Mouse (Mus musculus) yolk sac, embryonic 10.5 days (tissue): ENCODE data around the gene Bst1.

ENCODE experiments used
- DNase-seq: peaks from one replicate; pipeline ENCODE4 v3.0.0-alpha.2; 2017; ENCODE audit warnings: low spot score

The Bst1 gene

DNA sequence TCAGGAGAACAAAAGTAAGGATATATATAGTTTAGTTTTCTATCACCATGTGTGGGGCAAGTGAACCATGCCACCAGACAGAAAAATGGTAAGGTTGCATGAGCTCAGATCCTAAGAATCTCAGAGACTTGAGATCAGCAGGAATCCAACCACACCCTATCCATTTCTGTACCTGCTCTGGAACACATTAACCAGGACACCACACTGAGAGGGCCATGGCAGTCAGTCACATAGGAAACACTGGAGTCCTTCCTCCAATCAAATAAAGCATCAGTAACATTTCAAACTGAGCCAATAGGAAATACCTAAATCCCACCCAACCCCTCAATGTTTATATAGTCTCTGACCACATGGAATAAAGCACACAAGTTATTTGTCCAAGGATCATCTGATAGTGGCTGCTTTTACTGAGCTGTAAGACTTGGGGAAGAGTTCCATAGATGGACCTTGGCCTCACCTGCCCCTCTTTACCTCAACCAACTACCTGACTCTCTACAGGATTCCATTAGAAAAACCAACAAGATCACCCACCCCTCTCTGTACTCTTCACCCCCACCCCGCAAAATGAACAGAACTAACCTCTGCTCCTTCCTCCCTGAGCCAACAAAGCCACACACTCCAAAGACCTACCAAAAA, 8.1 kb upstream of the Bst1 start:
- peak; percentile 82 for DNase-seq

DNA sequence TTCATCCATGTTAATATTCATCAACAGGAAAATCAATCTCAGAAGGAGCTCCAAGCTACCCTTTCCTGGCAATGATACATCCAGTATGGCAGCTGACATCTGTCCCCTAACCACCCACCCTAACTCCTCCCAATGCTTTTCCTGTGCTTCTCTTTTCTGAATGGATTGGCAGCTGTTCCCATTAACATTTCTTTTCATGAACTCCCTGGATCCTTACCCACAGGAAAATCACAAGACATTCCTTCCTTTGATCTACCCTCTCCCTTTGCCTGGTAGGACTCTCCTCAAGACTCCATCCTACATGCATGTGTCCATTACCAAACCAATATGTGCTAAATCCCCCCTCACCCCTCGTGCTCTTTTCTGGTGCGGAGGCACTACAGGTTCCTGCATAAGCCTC, 4.1 kb upstream of the Bst1 start:
- DNase-seq: no peak

DNA sequence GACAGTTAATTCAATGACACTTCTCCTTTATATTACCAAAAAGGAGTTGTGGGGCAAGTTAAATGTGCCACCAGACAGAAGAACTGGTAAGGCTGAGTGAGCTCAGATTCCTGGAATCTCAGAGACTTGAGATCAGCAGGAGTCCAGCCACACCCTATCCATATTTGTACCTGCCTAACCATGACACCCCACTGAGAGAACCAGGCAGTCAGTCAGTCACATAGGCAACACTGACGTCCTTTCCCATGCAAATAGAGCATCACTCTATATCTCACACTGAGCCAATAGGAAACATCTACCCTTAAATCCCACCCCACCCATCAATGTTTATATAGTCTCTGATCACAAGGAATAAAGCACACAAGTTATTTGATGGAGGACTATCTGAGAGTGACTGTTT, 2.9 kb upstream of the Bst1 start:
- no peak for DNase-seq

DNA sequence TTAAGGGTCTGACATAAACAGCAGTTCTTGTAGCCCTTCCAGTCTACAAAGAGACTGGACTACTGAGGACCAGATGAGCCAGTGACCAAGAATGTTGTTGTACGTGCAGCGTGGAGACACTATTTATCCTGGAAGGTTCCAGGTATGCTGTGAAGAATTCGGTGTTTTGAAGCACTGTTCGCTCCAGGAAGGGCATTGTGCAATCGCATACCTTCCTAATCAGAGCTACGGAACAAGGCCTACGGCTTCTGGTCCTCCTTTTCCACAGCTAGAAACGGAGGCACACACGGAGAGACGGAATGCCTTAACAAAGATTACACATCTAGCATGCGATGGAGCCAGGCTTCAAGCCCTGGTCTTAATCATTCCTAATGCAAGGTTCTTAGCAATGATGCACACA, 2.1 kb downstream of the Bst1 start:
- peak; percentile 69 for DNase-seq

DNA sequence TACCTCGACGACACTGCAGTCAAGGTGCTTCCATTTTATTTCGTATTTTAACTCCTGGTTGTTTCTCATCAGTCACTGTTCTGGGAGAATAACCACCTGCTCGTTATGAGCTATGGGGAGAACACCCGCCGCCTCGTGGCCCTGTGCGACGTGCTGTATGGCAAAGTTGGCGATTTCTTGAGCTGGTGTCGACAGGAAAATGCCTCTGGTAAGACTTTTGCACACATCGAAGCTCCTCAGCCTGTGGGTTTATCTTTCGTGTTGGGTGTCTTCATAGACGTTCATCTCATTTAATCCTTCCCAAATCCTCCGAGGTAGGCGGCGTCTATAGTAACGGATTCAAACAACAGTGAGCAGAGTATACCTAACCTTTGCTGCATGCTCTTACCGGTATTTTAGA, 2.9 kb downstream of the Bst1 start, which contains the start of gene Fbxl5:
Gene Fbxl5 (minus strand): TSS at position 101 of the 400 bp plus-strand sequence.
- no peak for DNase-seq

DNA sequence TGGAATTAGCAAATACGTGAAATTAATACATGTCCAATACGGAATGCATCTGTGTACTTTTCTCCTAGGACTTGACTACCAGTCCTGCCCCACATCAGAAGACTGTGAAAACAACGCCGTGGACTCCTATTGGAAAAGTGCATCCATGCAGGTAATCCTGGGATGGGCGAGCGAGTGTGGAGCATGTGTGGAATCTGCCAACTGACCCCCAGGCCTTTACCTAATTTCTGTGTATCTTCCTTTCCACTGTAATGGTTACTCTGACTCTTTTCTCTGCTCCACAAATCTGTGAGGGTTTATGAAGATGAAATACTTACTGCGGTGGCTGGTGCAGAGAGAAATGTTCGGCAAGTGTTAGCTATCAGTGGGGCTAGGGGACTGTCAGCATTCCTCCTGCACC, 3.5 kb downstream of the Bst1 start:
- no peak for DNase-seq

DNA sequence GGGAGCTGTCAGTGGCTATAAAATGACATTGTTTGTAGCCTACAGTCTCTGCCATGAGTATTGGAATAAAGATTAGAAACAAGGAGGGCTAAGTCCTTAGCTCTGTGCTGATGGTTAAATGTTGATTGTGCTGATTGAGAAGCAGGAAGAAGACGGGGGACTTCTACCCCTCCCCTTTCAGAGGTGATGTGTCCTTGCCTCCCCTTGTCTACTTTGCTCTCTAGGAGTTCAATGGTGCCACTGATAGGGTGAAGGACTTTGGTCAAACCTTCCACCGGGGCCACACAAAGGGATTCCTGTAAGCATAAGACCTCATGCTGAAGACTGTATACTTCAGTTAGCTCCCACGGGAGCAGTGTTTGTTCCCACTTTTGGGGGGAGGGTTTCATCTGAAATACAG, 4.1 kb downstream of the Bst1 start:
- peak; percentile 59 for DNase-seq

DNA sequence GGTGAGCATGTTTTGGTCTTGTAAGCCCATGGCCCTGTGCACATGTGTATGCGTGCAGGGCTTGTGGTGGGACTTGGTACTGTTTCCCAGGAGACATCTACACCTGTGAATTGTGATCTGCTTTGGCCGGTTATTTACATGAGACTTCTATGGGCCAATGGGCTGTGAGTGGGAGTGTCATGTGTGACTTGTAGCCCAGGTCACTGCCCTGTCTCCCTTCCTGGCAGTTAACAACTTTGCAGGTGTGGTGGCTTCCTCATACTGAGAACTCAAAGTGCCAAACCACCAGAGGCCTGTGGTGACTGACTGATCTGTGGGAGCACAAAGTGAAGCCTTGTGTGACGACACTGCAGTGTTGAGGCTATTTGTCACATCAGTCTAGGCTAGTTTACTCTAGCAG, 5.9 kb downstream of the Bst1 start:
- no peak for DNase-seq

DNA sequence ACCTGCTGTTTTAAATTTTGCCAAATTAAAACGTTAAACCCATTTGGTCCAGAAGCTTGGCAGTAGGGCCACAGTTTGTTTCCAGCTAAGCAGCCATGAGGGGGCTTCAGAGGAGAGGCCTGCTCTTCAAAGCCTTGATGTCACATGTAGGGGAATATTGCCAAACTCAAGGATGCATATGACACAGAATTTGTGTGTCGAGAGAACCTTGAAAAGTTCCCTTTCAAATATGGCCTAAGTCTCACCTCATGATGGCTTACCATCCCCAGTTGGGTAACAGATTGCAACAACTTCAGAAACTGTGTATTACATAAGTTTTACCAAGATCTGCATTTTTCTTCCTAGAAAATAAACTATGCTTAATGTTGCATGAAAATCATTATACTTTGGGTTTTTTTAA, 8.2 kb downstream of the Bst1 start:
- DNase-seq: no peak

DNA sequence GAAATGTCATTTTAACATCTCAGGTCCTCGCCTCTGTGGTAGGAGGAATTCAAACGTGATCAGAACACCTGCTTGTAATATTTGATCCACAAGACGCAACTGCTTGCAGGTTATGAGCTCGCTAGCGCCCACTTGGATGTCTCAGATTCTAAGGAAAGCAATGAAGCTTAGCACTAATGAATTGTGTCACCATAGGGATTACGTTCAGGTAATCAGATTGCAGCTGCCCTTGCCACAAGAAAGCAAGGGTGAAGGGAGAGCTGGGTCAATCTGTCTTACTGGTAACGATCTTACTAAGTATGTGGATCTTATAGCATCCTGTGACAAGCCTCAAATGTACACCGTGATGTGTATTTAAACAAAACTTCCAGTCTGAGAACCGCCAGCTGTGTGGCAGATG, 8.7 kb downstream of the Bst1 start:
- DNase-seq: no peak

DNA sequence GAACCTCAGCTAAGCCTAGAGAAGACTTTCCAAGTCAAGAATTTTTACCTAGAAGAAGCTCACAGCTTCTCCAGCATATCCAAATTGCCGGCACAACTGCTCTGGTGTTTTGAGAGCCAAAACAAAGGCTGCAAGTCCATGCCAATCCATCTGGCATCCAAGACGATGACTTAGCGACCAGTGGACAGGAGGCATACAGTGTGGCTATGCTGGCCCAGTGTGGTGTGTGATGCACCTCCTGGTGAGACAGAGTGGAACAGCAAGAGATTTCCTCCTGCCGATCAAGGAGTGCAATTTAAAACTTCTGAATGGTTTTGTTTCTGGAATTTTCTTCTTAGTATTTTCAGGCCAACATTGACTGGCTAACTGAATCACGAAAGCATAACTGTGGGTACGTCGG, 17.9 kb downstream of the Bst1 start:
- DNase-seq: no peak

DNA sequence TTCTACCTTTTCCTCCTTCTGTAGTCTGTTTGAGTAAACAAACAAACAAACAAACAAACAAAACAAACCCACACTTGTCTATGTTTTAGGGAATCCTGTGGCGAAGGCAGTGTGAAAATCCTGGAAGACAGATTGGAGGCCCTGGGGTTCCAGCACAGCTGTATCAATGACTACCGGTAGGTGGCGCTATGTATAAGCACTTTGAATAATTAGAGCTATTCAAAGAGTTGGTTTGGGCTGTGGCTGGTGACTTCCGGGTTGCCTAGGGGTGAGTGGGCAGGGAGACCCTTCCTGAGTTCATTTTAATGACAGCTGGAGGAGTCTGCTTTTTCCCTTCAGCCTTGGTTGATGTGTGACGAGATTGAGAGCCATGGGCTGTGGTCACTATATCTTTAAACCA, 18.7 kb downstream of the Bst1 start:
- no peak for DNase-seq

DNA sequence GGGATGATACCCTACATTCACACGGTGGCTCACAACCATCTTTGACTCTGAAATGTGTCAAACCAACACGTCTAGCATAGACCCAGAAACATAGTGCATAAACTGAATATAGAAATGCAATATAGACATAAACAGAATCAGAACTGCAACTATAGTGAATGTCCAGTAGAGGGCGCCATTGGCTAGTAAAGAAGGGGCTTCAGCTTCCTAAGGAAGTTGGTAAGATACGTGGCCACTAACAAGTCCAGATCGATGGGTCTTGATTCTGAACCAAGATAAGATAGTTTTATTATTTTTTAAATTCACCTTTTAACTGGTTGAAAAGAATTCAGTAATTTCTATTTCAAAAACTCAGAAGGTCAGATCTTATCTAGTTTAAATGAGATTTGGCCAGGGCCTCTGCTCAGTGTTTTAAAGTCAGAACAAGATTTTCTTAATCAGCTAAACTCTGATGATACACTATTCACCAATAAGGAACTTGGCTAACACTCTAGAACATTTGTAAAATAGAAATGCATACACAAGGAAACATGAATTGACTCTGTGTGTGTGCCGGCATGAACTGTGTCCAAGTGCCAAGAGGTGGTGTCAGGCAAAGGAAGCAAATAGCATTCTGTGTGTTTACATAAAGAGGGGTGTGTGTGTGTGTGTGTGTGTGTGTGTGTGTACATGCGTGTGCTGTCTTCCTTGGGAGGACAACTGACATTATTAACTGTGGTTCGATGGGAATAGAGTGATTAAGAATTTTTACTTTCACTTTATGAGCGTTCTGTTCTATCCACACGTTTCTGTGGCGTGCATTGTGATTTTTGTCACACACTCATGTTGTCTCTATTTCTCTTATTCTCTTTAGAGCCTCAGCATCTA, 22.7 kb downstream of the Bst1 start:
- no peak for DNase-seq

DNA sequence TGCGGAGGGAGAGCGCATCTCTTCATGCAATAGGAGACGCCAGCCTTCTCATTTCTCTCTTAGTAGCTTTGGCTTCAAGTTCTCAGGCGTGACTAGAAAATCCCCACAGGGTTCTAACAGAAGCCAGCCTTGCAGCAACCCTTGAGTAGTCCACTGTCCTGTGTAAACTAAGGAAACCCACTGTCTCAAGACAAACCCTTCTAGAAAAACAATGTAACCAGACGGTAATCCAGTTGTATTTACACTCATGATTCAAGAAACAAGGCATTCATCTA, 23.3 kb downstream of the Bst1 start:
- no peak for DNase-seq

DNA sequence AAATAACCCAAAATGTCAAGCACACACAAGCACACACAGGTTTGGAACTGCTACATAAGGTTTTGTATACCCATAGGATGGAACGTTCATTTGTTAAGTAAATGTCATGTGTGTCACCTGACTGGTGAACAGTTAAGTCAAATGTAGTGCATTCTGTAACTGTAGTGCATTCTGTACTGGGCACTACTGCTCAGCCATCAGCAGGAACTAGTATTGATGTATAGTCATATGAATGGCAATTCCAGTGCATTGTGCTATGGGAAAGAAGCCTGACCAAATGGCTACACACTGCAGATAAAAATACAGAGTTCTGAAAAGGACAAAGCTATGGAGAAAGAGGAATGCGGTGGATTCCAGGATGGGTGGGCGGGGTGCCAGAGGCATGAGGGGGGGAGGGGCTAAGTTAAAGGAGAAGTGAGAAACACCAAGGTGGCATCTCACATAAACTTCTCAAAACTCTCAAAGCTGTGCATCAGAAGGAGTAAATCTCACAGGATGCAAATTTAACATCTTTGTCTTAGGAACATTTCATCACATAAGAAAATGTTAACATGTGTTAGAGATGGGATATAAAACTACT, 24.0 kb downstream of the Bst1 start:
- DNase-seq: no peak

DNA sequence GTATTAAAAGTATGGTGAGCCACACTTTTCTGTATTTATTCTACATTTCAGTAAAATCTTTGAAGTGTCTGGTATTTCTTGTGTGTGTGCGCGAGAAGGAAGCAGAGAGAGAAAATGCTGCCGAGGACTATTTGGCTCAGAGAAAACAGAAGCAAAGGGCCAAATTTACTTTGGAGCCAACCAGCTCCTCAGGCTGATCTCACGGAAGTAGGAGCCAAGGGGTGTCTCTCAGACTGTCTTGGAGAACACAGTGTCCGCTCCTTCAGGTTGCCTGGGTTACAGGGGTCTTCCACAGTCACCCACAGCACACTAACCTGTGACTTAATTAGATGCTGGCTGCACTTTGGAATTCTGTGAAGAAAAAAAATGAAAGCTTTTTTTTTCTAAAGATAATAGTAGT, 26.4 kb downstream of the Bst1 start:
- DNase-seq: no peak

DNA sequence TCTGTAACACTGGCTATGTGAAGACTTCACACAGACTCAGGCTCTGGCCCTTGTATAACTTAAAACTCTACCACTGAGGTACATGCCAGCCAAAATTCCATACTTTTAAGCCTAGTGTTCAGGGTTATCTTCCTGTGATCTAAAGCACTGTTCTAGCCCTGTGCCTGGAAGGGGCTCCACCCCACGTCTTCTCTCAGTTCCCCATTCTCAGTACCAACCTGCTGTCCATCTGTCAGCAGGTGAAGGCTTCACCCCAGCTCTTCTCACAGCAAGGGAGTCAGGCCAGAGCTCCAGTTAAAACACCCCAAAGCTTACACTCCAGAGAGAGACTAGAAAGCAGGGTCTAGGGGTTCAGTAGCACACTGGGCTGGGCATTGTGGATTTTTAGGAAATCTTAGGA, 27.0 kb downstream of the Bst1 start:
- no peak for DNase-seq

DNA sequence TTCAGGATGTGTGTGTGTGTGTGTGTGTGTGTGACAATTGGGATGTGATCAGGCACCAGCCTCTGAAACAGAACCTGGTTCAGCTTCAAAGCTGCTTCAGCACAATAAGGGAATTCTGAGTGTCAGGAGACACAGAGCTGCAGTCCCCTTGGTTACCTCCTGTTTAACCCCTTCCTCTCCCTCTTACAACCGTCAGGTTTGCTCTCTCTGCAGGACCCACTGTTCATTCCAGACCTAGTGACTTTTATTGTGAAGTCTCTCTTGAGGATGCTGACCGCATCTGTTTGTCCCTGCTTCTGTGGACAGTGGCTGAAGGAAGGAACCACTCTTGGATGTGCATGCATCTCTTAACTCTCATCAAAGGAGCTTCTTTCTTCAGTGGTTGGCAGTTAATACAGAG, 27.5 kb downstream of the Bst1 start:
- DNase-seq: no peak

DNA sequence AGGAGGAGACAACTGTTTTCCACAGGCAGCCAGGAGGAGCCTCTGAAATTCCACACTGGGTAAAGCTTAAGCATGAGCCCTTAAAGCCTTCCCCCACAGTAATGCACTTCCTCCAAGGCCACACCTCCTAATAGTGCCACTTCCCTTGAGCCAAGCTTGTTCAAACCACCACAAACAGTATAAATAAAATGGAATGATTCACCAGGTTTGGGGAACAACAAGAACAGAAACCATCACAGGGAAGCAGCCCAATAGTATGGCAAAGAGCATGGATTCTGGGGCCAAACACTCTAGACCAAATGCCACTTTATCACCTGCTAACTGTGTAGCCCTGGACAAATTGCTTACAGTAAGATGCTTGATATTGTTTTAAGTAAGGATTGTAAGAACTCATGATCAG, 28.9 kb downstream of the Bst1 start:
- DNase-seq: no peak

DNA sequence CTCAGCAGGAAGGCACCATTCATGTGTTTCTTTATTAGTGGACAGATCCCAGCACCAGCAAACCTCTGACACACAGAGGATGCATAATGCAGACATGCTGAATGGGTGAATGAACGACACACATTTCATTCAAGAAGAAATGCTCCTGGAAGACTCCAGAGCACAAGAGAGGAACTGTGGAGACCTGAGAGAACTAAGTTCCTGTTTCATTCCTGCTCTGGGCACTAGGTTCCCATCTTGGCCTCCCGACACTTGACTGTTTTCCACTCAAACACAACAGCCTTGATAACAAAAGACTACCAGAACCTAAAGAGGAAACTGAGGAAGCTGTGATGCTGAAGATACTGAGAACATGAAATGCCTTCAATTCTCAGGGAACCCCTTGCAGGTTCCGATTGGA, 29.6 kb downstream of the Bst1 start:
- no peak for DNase-seq

DNA sequence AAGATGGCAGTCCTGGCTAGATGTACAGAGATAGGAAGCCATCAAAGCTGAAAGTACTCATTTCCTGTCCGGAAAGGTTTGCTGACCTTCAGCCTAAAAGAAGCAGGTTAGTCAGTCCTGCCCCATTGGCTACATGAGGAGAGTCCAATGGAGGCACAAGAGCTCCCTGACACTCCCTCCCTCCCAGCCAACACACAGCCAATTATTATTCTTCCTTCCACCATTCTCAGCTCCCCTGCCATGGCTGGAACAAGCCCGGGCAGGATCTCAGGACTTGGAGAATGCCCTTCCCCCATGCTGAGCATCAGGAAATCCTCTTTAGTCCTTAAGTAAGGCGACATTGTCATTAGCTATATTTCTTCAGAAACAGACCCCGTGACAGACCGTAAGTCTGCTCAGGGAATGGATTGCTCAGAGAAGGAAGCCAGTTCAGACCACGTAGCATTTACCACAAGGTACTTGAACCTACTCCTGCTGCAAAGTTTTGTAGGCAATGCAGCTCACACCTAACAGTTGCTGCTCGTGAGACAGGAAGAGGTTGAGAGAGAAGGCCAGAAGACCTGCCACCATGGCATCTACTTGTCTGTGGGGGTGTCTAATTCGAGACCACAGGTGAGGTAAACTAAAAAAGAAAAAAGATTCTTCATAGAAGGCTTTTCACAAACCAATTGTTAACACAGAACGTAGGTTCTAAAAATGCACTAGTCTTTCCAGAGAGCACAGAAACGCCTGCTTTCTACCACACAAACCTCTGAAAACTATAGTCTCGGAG, 34.6 kb downstream of the Bst1 start:
- no peak for DNase-seq

DNA sequence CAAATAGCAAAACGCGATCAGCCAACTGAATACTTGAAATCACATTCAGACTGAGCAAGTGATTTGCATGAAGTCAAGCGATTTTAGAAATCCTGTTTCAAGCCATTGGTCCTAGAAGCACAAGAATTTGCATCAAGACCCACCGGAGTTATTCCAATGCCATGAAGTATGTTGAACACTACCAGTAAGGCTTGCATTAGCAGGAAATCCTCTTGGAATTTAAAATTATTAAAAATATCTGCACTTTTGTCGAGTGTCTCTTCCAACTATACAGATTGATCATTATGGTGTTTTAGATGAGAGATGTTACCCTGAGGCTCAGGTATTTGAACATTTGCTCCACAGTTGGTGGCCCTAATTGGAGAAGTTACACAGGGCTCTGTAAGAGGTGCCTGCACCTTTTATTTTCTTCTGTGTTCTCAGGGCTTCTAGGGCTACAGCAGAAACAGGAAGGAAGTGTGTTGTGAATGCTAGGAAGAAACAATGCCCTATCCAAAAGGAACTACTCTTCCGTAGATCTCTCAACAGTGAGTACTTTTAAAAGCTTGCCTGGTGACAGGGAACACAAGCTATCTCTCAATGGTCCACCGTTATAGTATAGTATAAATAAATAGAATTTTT, 35.3 kb downstream of the Bst1 start:
- no peak for DNase-seq

DNA sequence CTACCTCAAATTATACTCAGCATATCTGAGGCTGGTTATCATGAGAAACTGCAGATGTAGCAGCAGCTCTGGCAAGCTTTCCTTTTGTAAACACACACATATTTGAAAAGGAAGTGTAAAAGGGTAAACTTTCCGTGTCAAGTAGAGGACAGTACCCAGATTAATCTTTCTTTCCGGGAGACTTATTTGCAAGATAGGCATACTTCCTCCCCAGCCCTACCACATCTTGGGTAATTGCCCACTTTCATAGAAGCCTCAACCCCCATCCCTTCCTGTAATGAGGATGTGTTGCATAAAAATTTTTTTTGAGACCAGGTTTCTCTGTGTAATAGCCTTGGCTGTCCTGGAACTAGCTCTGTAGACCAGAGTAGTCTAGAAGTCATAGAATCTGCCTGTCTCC, 37.1 kb downstream of the Bst1 start:
- DNase-seq: no peak
